Mouse (Mus musculus): ENCODE data around the gene Mobp. TPM values are rescaled to one million over a fixed set of nuclear protein-coding genes. Genes with fewer than 3 reads are reported as not detected.

Mobp gene
- polyA plus RNA-seq, 1 experiment, result not detected

GRCm38 (mm10) chr9:120151152-120151551 is 1.6 kb downstream of the Mobp start:
- Histone ChIP-seq H3K4me2 (ENCODE audit: low read depth) (no peak overlapping the region), H3K4me3 (no peak overlapping the region), H3K79me2 (ENCODE audit: control insufficient read depth, insufficient read depth) (no peaks in the 10 kb centered on the region), H3ac (ENCODE audit: control insufficient read depth, insufficient read length) (no peak overlapping the region), H3K36me3 (ENCODE audit: control insufficient read depth, insufficient read depth) (no peaks in the 10 kb centered on the region), H3K27me3 (ENCODE audit: control insufficient read depth, insufficient read depth, insufficient read length) (peaks cover 77% of the 10 kb centered on the region)
- TF ChIP-seq CEBPB (IDR thresholded peaks at IDR 0.05; ENCODE audit: insufficient read depth, poor library complexity, severe bottlenecking) (no peak), MYOD1 (IDR thresholded peaks at IDR 0.05; ENCODE audit: control insufficient read depth in 1 of 3, insufficient read length in 2 of 3, low read depth in 2 of 3) (no peak), TCF12 (IDR thresholded peaks at IDR 0.05; ENCODE audit: insufficient read depth, poor library complexity, severe bottlenecking) (no peak), REST (IDR thresholded peaks at IDR 0.05; ENCODE audit: insufficient read depth, insufficient read length) (no peak), USF1 (IDR thresholded peaks at IDR 0.05; ENCODE audit: low read depth) (no peak), POLR2A (IDR thresholded peaks at IDR 0.05; ENCODE audit: insufficient read length, low read depth) (no peak), TCF3 (IDR thresholded peaks at IDR 0.05; ENCODE audit: insufficient read length, low read depth) (no peak), MYOG (IDR thresholded peaks at IDR 0.05; ENCODE audit: control insufficient read depth in 1 of 3, insufficient read depth in 1 of 3, insufficient read length in 2 of 3, low read depth in 2 of 3) (no peak), POLR2AphosphoS2 (IDR thresholded peaks at IDR 0.05; ENCODE audit: insufficient read length, low read depth) (no peak), E2F4 (IDR thresholded peaks at IDR 0.05; ENCODE audit: insufficient read depth) (no peak)

GRCm38 (mm10) chr9:120151906-120152399 is 2.4 kb downstream of the Mobp start:
- H3K4me2 ChIP-seq (ENCODE audit: low read depth), result no peak overlapping the region
- TF ChIP-seq REST (IDR thresholded peaks at IDR 0.05; ENCODE audit: insufficient read depth, insufficient read length), result no peak
- no peaks in the 10 kb centered on the region for H3K36me3 ChIP-seq (ENCODE audit: control insufficient read depth, insufficient read depth)
- no peak overlapping the region for H3K4me3 ChIP-seq
- H3K27me3 ChIP-seq (ENCODE audit: control insufficient read depth, insufficient read depth, insufficient read length), result peaks cover 77% of the 10 kb centered on the region
- H3K79me2 ChIP-seq (ENCODE audit: control insufficient read depth, insufficient read depth), result no peaks in the 10 kb centered on the region
- H3ac ChIP-seq (ENCODE audit: control insufficient read depth, insufficient read length), result no peak overlapping the region

DNA sequence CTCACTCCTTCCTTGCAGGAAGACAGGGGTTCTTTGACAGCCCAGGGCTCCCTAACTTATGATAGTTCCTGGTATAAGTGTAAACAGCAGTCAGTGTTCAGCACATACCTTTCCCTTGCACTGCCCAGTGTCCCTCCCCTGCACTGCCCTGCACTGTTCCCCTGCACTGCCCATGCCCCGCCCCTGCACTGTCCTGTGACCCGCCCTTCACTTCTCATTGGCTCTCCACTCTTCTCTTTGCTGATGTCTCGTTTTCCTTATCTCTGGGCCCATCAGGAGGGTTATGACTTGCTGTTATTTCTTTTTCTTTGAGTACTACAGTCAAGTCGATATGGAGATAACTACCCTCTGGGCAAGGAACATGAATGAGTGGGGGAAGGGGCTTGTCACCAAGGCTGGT is 8.5 kb downstream of the Mobp start:
- Histone ChIP-seq H3K4me3 (no peak overlapping the region), H3K27me3 (ENCODE audit: control insufficient read depth, insufficient read depth, insufficient read length) (peaks cover 34% of the 10 kb centered on the region), H3K36me3 (ENCODE audit: control insufficient read depth, insufficient read depth) (no peaks in the 10 kb centered on the region), H3K4me2 (ENCODE audit: low read depth) (no peak overlapping the region), H3K79me2 (ENCODE audit: control insufficient read depth, insufficient read depth) (no peaks in the 10 kb centered on the region), H3ac (ENCODE audit: control insufficient read depth, insufficient read length) (no peak overlapping the region)
- TF ChIP-seq MAX (IDR thresholded peaks at IDR 0.05; ENCODE audit: low read depth) (no peak), CEBPB (IDR thresholded peaks at IDR 0.05; ENCODE audit: insufficient read depth, poor library complexity, severe bottlenecking) (no peak), E2F4 (IDR thresholded peaks at IDR 0.05; ENCODE audit: insufficient read depth) (no peak), SRF (IDR thresholded peaks at IDR 0.05; ENCODE audit: control insufficient read depth, insufficient read length, low read depth) (no peak), USF1 (IDR thresholded peaks at IDR 0.05; ENCODE audit: low read depth) (no peak), MYOG (IDR thresholded peaks at IDR 0.05; ENCODE audit: control insufficient read depth in 1 of 3, insufficient read depth in 1 of 3, insufficient read length in 2 of 3, low read depth in 2 of 3) (no peak), TCF3 (IDR thresholded peaks at IDR 0.05; ENCODE audit: insufficient read length, low read depth) (no peak), POLR2A (IDR thresholded peaks at IDR 0.05; ENCODE audit: insufficient read length, low read depth) (no peak), MYOD1 (IDR thresholded peaks at IDR 0.05; ENCODE audit: control insufficient read depth in 1 of 3, insufficient read length in 2 of 3, low read depth in 2 of 3) (no peak), TCF12 (IDR thresholded peaks at IDR 0.05; ENCODE audit: insufficient read depth, poor library complexity, severe bottlenecking) (no peak), POLR2AphosphoS2 (IDR thresholded peaks at IDR 0.05; ENCODE audit: insufficient read length, low read depth) (no peak)

- H3K36me3 ChIP-seq (ENCODE audit: control insufficient read depth, insufficient read depth), result no peaks in the 10 kb centered on the region
- no peak overlapping the region for H3K4me2 ChIP-seq (ENCODE audit: low read depth)
- TF ChIP-seq E2F4 (IDR thresholded peaks at IDR 0.05; ENCODE audit: insufficient read depth), result no peak
- no peak for TF ChIP-seq POLR2AphosphoS2 (IDR thresholded peaks at IDR 0.05; ENCODE audit: insufficient read length, low read depth)
- no peak for TF ChIP-seq CEBPB (IDR thresholded peaks at IDR 0.05; ENCODE audit: insufficient read depth, poor library complexity, severe bottlenecking)
- no peak for TF ChIP-seq TCF3 (IDR thresholded peaks at IDR 0.05; ENCODE audit: insufficient read length, low read depth)
- TF ChIP-seq MAX (IDR thresholded peaks at IDR 0.05; ENCODE audit: low read depth), result no peak
- TF ChIP-seq MYOG (IDR thresholded peaks at IDR 0.05; ENCODE audit: control insufficient read depth in 1 of 3, insufficient read depth in 1 of 3, insufficient read length in 2 of 3, low read depth in 2 of 3), result no peak
- TF ChIP-seq REST (IDR thresholded peaks at IDR 0.05; ENCODE audit: insufficient read depth, insufficient read length), result no peak
- no peak for TF ChIP-seq USF1 (IDR thresholded peaks at IDR 0.05; ENCODE audit: low read depth)
- no peak for TF ChIP-seq SRF (IDR thresholded peaks at IDR 0.05; ENCODE audit: control insufficient read depth, insufficient read length, low read depth)
- TF ChIP-seq TCF12 (IDR thresholded peaks at IDR 0.05; ENCODE audit: insufficient read depth, poor library complexity, severe bottlenecking), result no peak
- no peak for TF ChIP-seq MYOD1 (IDR thresholded peaks at IDR 0.05; ENCODE audit: control insufficient read depth in 1 of 3, insufficient read length in 2 of 3, low read depth in 2 of 3)
- TF ChIP-seq POLR2A (IDR thresholded peaks at IDR 0.05; ENCODE audit: insufficient read length, low read depth), result no peak
- H3ac ChIP-seq (ENCODE audit: control insufficient read depth, insufficient read length), result no peak overlapping the region
- no peaks in the 10 kb centered on the region for H3K79me2 ChIP-seq (ENCODE audit: control insufficient read depth, insufficient read depth)
- no peak overlapping the region for H3K4me3 ChIP-seq
- H3K27me3 ChIP-seq (ENCODE audit: control insufficient read depth, insufficient read depth, insufficient read length), result peaks cover 17% of the 10 kb centered on the region
Measured at GRCm38 (mm10) chr9:120163862-120164261, 14.4 kb downstream of the Mobp start.

DNA sequence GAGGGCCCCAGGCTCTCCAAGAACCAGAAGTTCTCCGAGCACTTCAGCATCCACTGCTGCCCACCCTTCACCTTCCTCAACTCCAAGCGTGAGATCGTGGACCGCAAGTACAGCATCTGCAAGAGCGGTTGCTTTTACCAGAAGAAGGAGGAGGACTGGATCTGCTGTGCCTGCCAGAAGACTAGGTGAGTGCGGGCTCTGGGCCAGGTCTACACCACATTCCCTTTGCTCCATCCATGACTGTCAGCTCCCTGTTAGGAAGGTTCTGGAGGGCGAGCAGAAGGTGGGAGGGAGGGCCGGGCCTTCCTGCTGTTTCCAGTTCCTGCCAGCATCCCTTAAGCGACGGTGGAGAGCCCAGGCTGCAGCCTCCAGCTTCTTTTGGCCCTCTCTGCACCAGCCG is 18.3 kb downstream of the Mobp start:
- H3K79me2 ChIP-seq (ENCODE audit: control insufficient read depth, insufficient read depth), result no peaks in the 10 kb centered on the region
- no peak overlapping the region for H3ac ChIP-seq (ENCODE audit: control insufficient read depth, insufficient read length)
- H3K4me3 ChIP-seq, result no peak overlapping the region
- no peaks in the 10 kb centered on the region for H3K36me3 ChIP-seq (ENCODE audit: control insufficient read depth, insufficient read depth)
- no peak overlapping the region for H3K4me2 ChIP-seq (ENCODE audit: low read depth)
- H3K27me3 ChIP-seq (ENCODE audit: control insufficient read depth, insufficient read depth, insufficient read length), result peaks cover 32% of the 10 kb centered on the region
- TF ChIP-seq POLR2A (IDR thresholded peaks at IDR 0.05; ENCODE audit: insufficient read length, low read depth), result no peak
- no peak for TF ChIP-seq MYOD1 (IDR thresholded peaks at IDR 0.05; ENCODE audit: control insufficient read depth in 1 of 3, insufficient read length in 2 of 3, low read depth in 2 of 3)
- TF ChIP-seq MYOG (IDR thresholded peaks at IDR 0.05; ENCODE audit: control insufficient read depth in 1 of 3, insufficient read depth in 1 of 3, insufficient read length in 2 of 3, low read depth in 2 of 3), result no peak
- no peak for TF ChIP-seq TCF12 (IDR thresholded peaks at IDR 0.05; ENCODE audit: insufficient read depth, poor library complexity, severe bottlenecking)
- no peak for TF ChIP-seq CEBPB (IDR thresholded peaks at IDR 0.05; ENCODE audit: insufficient read depth, poor library complexity, severe bottlenecking)
- no peak for TF ChIP-seq TCF3 (IDR thresholded peaks at IDR 0.05; ENCODE audit: insufficient read length, low read depth)
- TF ChIP-seq REST (IDR thresholded peaks at IDR 0.05; ENCODE audit: insufficient read depth, insufficient read length), result no peak
- TF ChIP-seq USF1 (IDR thresholded peaks at IDR 0.05; ENCODE audit: low read depth), result no peak
- no peak for TF ChIP-seq POLR2AphosphoS2 (IDR thresholded peaks at IDR 0.05; ENCODE audit: insufficient read length, low read depth)
- TF ChIP-seq SRF (IDR thresholded peaks at IDR 0.05; ENCODE audit: control insufficient read depth, insufficient read length, low read depth), result no peak
- TF ChIP-seq E2F4 (IDR thresholded peaks at IDR 0.05; ENCODE audit: insufficient read depth), result no peak
- TF ChIP-seq MAX (IDR thresholded peaks at IDR 0.05; ENCODE audit: low read depth), result no peak

All from myocyte (in vitro differentiated cells).